Comparison of ENCODE assay signal across 8 mouse cellular contexts in the genomic region with DNA sequence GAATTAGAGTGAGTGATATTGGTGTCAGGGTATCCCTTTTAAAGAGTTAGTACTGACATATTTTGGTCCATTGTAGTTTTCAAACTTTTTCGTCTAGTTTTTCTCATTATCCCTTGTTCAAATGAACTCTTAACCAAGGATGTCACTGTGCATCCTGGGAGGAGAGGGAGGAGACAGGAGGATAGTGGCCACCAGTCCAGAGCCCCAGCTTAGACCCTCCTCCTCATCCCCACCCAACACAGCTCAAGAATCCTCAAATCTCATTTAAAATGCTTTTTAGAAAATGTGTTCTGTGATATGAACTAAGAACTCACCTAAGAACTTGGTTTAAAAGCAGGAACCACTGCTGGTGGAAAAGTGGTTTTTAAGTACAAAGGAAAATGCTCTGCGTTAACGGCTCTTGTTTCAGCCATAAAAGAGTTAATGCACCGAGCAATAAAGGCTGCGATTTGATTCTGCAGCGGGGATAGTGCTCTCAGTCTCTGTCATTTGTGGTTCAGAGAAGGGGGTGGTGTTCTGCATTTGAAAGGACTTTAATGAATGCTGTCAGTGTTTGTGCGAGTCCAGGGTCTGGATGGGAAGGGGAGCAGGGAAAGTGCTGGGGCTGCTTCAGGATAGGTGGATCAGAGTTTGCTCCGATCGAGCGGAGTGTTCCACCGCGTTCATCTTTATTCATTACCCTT. TPM values are rescaled to one million over a fixed set of nuclear protein-coding genes. Genes with fewer than 3 reads are reported as not detected.
DNase-seq lines count a peak whose midpoint lies in the region; ATAC-seq lines count a peak whose summit lies in the region.

No protein-coding gene starts in this region.

- no peaks in the 10 kb centered on the region for H3K36me3 ChIP-seq in neural tube, embryonic 12.5 days

- peak overlapping the region; percentile 68; the same call in 1 of the 2 replicates for H3K27ac ChIP-seq in neural tube, embryonic 12.5 days

- no peaks in the 10 kb centered on the region for H3K27me3 ChIP-seq in neural tube, embryonic 12.5 days (replicated peaks)

- DNase-seq in cerebellum, adult 8-10 months, result peak; percentile 20
- DNase-seq in cerebellum, adult 11 months, result no peak
- DNase-seq in right cerebral cortex, postnatal 14 days, result peak; percentile 13
- no peak for DNase-seq in right cerebral cortex, adult 18-20 months
- DNase-seq in layer of hippocampus, postnatal 10 days (ENCODE audit: low spot score in 2 of 2), result peak; percentile 61 to 68
- DNase-seq in urinary bladder, postnatal 25 days (ENCODE audit: low spot score), result no peak

- ATAC-seq in neural tube, embryonic 12.5 days (ENCODE audit: low FRiP score, low read depth), result peak; percentile 94
- ATAC-seq in megakaryocyte, adult 5-6 weeks (ENCODE audit: poor library complexity, severe bottlenecking), result no peak

- H3K9me3 ChIP-seq in neural tube, embryonic 12.5 days, result no peaks in the 10 kb centered on the region

- 2% methylated on average over 12 of the region's 12 CpGs for WGBS in neural tube, embryonic 12.5 days

- H3K4me3 ChIP-seq in neural tube, embryonic 12.5 days, result peak overlapping the region; percentile 51

- peak overlapping the region; percentile 70 for H3K4me2 ChIP-seq in neural tube, embryonic 12.5 days (replicated peaks)

- peaks cover 6% of the 10 kb centered on the region for H3K4me1 ChIP-seq in neural tube, embryonic 12.5 days

- peak overlapping the region; percentile 70; the same call in 1 of the 2 replicates for H3K9ac ChIP-seq in neural tube, embryonic 12.5 days

RNA-seq across cellular contexts. Expression of a gene that starts 23.3 kb away (rescaled TPM):
- 100 to 1,000 TPM in 1 of 2 experiments, 10 to 100 TPM in 1; 92.8 to 100 TPM for total RNA-seq in layer of hippocampus, postnatal 10 days (2021)
- 34.0 and 43.7 TPM in 2 replicates for polyA plus RNA-seq in neural tube, embryonic 12.5 days (2016; fragmentation: Nextera tagmentation; extraction: Ambion mirVana)
- total RNA-seq in megakaryocyte, adult 5-6 weeks (2015), result 63.3 and 74.9 TPM in 2 replicates
- total RNA-seq in megakaryocyte, adult 5-6 weeks (2017), result 47.5 and 50.7 TPM in 2 replicates

RNA-seq across cellular contexts. Expression of a gene that starts 38.7 kb away (rescaled TPM):
- under 1 TPM; 0.38 to 0.55 TPM for total RNA-seq in layer of hippocampus, postnatal 10 days (2021)
- polyA plus RNA-seq in neural tube, embryonic 12.5 days (2016; fragmentation: Nextera tagmentation; extraction: Ambion mirVana), result 0.19 and 0.20 TPM in 2 replicates
- total RNA-seq in megakaryocyte, adult 5-6 weeks (2015), result 34.8 and 37.4 TPM in 2 replicates
- total RNA-seq in megakaryocyte, adult 5-6 weeks (2017), result 54.5 and 54.9 TPM in 2 replicates

Comparison
In these comparisons a context has a peak if more than half of its experiments do, and no peak if none do; other contexts are left out.
1. DNase-seq: peak in cerebellum, adult 8-10 months (single experiment), right cerebral cortex, postnatal 14 days (single experiment) and layer of hippocampus, postnatal 10 days (2 of 2); none in cerebellum, adult 11 months (single experiment), right cerebral cortex, adult 18-20 months (single experiment) and urinary bladder, postnatal 25 days (single experiment).
2. RNA of a gene that starts 38.7 kb away (total RNA-seq): 34.8 to 54.9 TPM in megakaryocyte, adult 5-6 weeks; 0.38 to 0.55 TPM in layer of hippocampus, postnatal 10 days; every median in the first group is over 10 times any median in the second.